Mouse (Mus musculus) kidney, postnatal 14 days (tissue): ENCODE measurements at regions not wholly inside any gene's neighbourhood (a gene's known extent, or its start where the extent isn't known, plus 50 kb on each side); places are given as distances from the start of the nearest gene placed in this dataset.
A peak's percentile ranks its signal among the peaks of the same experiment; 100 is the strongest.

Source experiments
- DNase-seq: peaks from one replicate; pipeline ENCODE4 v3.0.0; 2022; ENCODE audit warnings: mixed read lengths

DNA sequence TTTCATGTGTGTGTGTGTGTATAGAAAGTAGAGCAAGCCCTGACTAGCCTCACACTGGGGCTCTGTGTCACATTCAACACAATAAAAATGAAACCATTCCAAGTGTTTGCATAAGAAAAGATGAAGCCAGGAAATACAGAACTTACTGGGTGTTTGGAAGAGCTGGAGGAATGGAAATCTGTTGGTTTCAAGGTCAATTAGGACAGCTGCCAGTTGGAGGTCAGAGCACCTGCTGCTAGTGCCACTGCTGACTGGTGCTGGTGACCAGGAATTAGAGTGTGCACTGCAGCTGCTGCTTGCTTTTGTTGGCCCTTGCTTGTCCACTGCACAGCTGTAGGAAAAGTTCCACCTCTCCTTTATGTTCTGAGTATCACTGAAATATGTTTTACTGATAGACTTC lies 261.4 kb upstream of the Klf3 start:
- DNase-seq: no peak

- no peak for DNase-seq
Observed at GRCm38 (mm10) chr5:64555931-64556330, 247.3 kb upstream of the Klf3 start.

- DNase-seq: no peak
Observed at GRCm38 (mm10) chr5:64566451-64567390, 236.5 kb upstream of the Klf3 start.

- DNase-seq: no peak
Observed at GRCm38 (mm10) chr5:64567813-64568212, 235.4 kb upstream of the Klf3 start.

DNA sequence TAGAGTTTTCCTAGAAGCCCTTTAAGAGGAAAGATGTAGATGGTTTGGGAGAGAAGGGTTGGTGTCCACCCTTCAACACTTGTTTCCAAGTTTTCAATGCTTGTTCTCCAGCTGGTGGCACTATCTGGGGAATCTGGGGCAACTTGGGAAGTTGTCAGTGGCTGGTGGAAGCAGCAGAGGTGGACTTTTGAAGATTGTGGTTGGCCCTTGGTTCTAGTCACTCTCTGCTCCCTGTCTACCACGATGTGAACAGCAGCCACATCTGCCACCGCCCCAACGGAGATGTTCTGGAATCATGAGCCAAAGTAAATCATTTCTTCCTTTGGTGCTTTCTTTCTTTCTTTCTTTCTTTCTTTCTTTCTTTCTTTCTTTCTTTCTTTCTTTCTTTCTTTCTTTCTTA lies 234.9 kb upstream of the Klf3 start:
- DNase-seq: no peak

- DNase-seq: no peak
Observed at GRCm38 (mm10) chr5:64574386-64574785, 228.8 kb upstream of the Klf3 start.

- DNase-seq: peak; percentile 47
Observed at GRCm38 (mm10) chr5:64575896-64576295, 227.3 kb upstream of the Klf3 start.

DNA sequence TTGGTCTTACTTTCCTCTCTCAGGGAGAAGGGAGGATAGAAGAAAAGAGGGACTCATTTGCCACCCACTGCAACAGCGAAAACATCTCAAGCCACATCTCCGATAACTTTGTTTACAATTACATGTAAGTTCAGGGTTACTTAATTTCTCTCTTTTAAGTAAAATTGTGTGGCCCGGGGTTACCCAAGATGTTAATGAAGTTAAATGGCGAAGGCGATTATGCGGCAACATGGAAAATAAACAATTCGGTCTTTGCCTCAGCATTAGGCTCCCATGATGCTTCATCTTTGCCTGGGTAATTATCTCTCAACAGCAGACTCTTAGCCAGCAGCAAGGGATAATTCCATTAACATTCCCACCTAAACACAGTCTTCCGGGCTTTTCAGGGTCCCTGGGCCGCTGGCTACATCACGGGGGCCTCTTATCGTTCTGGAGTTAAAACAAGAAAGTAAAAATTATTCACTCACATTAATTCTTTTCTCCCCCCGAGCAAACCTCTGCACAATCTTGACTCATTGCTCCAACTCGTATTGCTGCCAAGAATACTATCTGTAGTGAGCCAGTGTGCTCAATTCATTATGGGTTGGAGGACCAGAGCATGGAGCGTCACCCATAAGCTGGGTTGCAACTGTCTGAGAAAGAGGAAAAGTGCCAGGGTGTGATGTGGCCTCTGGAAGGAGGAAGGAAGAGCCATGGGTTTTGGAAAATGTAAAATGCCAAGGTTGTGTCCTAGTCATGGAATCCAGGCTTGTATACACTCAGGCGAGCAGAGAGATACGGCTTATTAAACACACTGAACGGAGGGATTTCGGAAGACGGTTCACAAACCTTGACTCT lies 226.5 kb upstream of the Klf3 start:
- DNase-seq: no peak

DNA sequence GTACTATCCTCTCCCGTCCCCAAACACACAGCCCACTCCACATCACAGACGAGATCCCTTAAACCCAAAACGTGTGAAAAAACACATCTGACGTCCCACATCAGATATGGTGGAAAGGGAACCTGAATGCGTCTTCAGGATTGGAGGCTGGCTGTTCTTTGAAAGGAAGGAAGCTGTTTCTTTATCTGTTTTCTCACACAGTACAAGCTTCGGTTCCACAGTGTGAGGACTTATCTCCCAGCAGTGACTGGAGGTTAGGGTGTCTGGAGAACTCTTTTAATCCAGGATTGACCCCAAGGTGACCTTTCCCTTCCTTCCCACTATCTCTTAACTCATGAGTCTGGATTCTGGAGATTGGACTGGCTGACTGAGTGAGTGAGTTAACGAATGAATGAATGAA lies 225.8 kb upstream of the Klf3 start:
- DNase-seq: no peak

DNA sequence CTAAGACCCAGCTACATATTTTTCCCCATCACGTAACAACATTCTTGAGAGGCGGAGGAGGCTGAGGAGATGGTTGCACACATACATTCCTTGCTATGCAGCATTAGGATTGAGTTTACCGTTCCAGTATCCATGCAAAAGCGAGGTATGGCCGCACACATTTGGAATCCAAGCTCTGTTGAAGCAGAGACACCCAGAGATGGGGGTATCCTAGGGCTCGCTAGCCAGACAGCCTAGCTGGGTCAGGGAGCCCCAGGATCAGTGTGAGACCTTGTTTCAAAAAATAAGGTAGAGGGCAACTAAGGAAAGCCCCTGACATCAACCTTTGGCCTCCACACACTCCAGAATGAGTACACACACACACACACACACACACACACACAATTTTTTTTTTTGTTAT lies 224.7 kb upstream of the Klf3 start:
- no peak for DNase-seq

DNA sequence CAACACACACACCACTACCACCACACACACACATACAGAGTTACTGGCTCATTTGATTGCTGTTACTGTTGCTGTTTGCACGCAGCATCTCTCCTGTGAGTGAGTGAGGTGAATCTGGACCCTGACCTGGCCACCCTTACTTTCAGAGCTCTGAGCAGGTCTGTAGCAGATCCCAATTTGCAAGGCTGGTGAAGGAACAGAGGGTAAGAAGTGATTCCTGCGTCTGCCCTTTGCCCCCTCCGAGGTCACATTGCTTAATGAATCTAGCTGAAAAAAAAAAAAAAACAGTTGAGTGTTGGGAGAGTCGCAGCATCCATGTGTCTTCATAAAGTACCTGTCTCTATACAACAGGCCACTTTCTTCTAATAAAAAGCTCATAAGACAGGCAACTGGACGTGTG lies 224.1 kb upstream of the Klf3 start:
- peak; percentile 70 for DNase-seq

GRCm38 (mm10) chr5:64579494-64580339 lies 223.5 kb upstream of the Klf3 start:
- DNase-seq: peak; percentile 94

DNA sequence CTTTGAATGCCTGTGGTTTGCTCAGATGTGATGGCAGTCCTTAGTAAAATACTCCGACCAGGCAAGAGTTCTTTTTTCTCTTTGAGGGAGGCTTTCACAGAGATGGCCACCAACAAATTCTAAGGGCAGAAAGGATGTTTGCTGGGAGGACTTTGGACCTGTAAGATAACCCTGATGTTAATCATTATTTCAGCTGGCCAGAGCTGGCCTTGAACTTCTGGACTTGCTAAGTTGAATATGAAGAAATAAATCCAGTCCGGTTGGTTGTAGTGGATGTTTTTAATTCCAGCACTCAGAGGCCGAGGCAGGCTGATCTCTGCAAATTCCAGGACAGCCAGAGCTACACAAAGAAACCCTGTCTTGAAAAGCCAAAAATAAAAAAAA lies 222.9 kb upstream of the Klf3 start:
- peak; percentile 53 for DNase-seq

- DNase-seq: no peak
Observed at GRCm38 (mm10) chr5:64580786-64581445, 222.3 kb upstream of the Klf3 start.

DNA sequence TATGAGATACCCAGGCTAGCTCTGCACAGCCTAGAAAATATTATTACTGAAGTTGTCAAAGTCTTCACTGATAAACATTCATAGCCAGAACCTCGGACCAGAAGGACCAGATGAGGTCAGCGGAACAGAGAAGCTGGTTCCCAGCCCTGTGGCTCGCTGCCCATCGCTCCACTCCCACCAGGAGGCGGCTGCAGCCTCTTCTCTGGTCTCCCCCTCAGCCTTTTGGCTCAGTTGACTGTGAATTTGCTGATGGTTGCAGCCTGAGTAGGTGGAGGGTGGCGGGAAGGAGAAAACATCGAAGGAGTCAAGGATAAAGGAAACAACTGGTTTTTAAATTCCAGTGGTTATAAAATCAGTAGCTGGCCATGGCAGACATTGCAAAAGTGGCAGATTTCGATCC lies 221.7 kb upstream of the Klf3 start:
- peak; percentile 75 for DNase-seq

GRCm38 (mm10) chr5:64582031-64582430 lies 221.2 kb upstream of the Klf3 start:
- DNase-seq: no peak

DNA sequence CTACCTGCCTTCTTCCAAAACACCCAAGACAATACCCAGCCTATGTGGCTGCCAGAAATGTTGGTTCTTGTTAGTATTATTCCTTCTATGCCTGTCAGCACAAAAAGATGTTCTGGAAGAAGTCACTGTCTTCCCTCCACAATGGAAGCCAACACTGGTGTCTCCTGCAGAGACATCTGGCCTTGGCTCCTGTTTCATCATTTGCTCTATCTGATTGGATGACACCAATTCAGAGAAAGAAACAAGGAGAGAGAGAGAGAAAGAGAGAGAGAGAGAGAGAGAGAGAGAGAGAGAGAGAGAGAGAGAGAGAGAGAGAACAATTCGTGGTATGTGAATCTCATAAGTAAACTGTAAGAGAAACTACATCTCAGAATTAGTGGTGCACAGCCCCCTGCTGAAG lies 218.9 kb upstream of the Klf3 start:
- DNase-seq: no peak

GRCm38 (mm10) chr5:64585076-64585786 lies 218.0 kb upstream of the Klf3 start:
- no peak for DNase-seq

DNA sequence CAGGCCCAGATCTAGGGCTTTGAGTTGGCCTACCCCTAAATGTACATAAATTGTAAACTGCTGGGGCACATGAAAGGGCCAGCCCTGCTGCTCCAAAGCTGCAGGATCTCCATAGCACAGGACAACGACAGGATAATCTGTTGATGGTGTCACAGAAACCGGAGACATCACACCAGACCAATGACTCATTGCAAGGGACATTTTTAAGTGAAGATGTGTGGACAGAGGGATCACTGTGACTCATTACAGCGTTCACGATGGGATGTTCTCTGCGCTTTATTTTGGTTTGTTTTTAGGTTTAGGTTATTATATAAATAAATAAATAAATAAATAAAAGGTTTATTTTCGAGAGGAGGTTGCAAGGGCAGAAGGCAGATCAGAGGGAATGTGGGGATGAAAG lies 216.9 kb upstream of the Klf3 start:
- no peak for DNase-seq

- DNase-seq: no peak
Observed at GRCm38 (mm10) chr5:64586933-64587332, 216.3 kb upstream of the Klf3 start.

- no peak for DNase-seq
Observed at GRCm38 (mm10) chr5:64587895-64588738, 215.1 kb upstream of the Klf3 start.
